Mouse (Mus musculus) spleen, postnatal 36 days (tissue): Measurements from ENCODE around the gene Vrk2.

Source experiments
- DNase-seq, 2 experiments: peaks; one replicate each; pipeline ENCODE4 v3.0.0; 2022; ENCODE audit warnings: low spot score in 2 of 2, mixed read lengths in 1 of 2

Gene Vrk2

GRCm38 (mm10) chr11:26593061-26594059 is at the start of gene Vrk2, which contains the start of gene Gm6899:
Vrk2 (minus strand) TSS chr11:26593999.
Gm6899 (plus strand) TSS chr11:26593241.
- DNase-seq: peak; percentile 89

- DNase-seq: no peak
Measured at GRCm38 (mm10) chr11:26642141-26642540, 48.3 kb upstream of the Vrk2 start.

- peak; percentile 76 to 81 for DNase-seq
Measured at GRCm38 (mm10) chr11:26640314-26640785, 46.6 kb upstream of the Vrk2 start.

GRCm38 (mm10) chr11:26636239-26636638 is 42.4 kb upstream of the Vrk2 start:
- DNase-seq: no peak

- DNase-seq: no peak
Measured at GRCm38 (mm10) chr11:26622727-26623126, 28.9 kb upstream of the Vrk2 start.

GRCm38 (mm10) chr11:26618475-26619223 is 24.9 kb upstream of the Vrk2 start:
- no peak for DNase-seq

GRCm38 (mm10) chr11:26608795-26609194 is 15.0 kb upstream of the Vrk2 start:
- DNase-seq: no peak

GRCm38 (mm10) chr11:26604061-26604655 is 10.4 kb upstream of the Vrk2 start:
- DNase-seq: peak; percentile 56 to 61

GRCm38 (mm10) chr11:26601571-26602175 is 7.9 kb upstream of the Vrk2 start:
- no peak for DNase-seq

GRCm38 (mm10) chr11:26600692-26601091 is 6.9 kb upstream of the Vrk2 start:
- DNase-seq: peak in 1 of 2 experiments; percentile 12

GRCm38 (mm10) chr11:26598876-26599275 is 5.1 kb upstream of the Vrk2 start:
- no peak for DNase-seq

- no peak for DNase-seq
Measured at GRCm38 (mm10) chr11:26597761-26598160, 4.0 kb upstream of the Vrk2 start.

GRCm38 (mm10) chr11:26597145-26597544 is 3.3 kb upstream of the Vrk2 start:
- no peak for DNase-seq

GRCm38 (mm10) chr11:26596186-26596585 is 2.4 kb upstream of the Vrk2 start:
- no peak for DNase-seq

- DNase-seq: no peak
Measured at GRCm38 (mm10) chr11:26594487-26594886, 688 bp upstream of the Vrk2 start.

- DNase-seq: no peak
Measured at GRCm38 (mm10) chr11:26592395-26593053, 1.3 kb downstream of the Vrk2 start.

GRCm38 (mm10) chr11:26587184-26587524 is 6.6 kb downstream of the Vrk2 start:
- DNase-seq: no peak

- DNase-seq: peak; percentile 53 to 55
Measured at GRCm38 (mm10) chr11:26586367-26587183, 7.2 kb downstream of the Vrk2 start.

GRCm38 (mm10) chr11:26585409-26586366 is 8.1 kb downstream of the Vrk2 start:
- peak in 1 of 2 experiments; percentile 4 for DNase-seq
